Mouse (Mus musculus): Measurements from ENCODE around the gene Cbl.

Gene Cbl

DNA sequence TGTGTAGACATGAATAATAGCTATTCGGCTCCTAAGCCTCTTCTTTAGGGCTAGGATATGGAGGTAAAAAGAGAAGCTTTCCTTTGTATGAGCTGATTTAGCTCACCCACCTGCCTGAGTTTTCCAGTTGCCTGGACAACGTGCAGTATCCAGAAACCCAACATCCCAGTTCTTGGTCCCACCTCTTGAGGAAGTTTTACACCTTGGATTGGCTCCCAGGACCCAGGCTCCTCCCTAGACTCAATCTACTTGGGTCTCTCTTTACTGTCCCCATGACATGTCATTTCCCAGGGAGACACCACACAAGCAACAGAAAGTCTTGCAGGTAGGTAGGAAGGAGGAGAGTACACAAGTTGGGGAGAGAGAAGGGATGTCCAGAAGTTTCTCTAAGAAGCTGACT, 6.5 kb upstream of the Cbl start, which contains the start of gene Ccdc153:
Gene Ccdc153 (plus strand): TSS at position 278 of the 400 bp plus-strand sequence.
- no peak for DNase-seq (ENCODE audit: low spot score in 2 of 2)

DNA sequence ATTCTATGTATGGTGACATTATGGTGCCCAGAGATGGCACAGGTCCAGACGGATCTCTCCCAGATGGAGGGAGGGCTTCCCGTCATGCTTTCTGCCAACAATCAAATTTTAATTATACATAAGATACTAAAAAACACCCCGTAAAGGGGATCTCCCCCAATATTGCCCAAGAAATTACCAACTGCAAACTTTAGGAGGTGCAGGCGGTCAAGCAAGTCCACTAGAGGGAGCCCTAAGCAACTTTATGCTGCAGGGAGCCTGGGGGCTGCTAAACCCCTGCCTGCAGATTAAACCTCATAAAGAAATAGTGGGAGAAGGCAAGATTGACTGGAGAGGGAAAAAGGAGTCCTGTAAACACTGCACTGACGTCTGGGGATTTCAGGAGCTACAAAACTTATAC, 5.6 kb upstream of the Cbl start:
- peak in 1 of 2 experiments; percentile 54 for DNase-seq (ENCODE audit: low spot score in 2 of 2)

DNA sequence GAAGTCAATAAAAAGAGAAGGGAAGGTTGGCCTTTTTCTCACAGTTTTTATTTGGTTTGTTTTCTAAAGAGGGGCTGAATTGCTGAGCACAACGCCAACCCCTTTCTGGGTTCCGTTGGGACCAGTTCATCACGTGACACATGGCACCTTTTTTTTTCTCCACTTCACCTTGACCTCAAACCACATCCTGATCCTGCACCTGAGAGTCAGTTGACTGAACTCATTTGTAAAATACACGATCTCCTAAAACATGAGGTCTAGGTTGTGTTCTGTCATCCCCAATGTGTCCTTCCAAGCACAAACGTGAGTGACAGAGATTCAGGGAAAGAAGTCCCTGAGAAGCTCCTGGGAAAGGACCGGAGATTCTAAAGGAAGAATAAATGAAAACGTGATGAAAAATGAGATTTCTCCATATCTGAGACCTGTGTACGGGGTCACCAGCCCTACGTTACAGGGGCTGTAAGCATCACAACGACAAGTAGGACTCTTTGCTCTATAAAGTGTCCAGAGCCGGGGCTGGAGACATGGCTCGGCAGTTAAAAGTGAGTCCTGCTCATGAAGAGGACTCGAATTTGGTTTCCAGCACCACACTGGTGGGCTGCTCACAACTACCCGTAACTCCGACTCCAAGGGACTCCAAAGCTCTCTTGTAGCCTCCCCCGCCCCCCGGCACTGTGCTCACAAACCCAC, 4.8 kb upstream of the Cbl start:
- DNase-seq (ENCODE audit: low spot score in 2 of 2), result no peak

DNA sequence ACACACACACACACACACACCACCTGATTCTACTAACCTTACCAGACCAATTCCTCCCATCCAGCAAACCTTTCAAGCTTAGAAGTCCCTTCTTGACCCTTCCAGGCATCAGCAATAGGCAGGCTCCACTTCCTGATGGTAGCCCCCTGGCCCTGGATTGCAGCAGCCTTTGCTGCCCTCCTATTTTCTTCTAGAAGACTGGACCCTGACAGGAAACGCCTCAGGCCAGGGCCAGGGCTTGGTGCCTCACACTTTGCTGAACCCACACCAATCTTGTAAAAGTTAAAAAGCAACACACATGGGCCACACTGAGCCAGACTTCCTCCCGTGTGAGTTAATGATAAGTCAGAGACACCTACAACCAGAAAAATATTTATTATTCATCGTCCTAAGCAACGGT, 3.3 kb upstream of the Cbl start:
- no peak for DNase-seq (ENCODE audit: low spot score in 2 of 2)

DNA sequence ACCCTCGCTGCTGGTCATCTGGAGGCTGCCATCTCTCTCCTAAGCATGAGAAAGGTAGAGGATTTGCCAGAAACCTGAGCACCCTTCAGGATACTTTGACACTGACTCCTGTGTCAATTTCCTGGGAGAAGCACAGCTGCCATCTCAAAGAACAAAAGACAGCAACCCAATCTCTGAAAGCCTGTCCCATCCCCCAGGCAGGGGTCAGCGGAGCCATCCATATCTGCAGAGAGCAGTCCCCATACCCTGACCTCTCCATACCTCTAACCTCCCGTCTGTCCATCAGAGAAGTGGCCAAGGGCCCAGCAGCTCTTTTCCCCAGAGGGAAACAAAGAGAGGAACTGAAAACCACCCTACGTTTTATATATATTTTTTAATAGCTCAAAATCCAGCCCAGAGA, 2.8 kb upstream of the Cbl start:
- no peak for DNase-seq (ENCODE audit: low spot score in 2 of 2)

DNA sequence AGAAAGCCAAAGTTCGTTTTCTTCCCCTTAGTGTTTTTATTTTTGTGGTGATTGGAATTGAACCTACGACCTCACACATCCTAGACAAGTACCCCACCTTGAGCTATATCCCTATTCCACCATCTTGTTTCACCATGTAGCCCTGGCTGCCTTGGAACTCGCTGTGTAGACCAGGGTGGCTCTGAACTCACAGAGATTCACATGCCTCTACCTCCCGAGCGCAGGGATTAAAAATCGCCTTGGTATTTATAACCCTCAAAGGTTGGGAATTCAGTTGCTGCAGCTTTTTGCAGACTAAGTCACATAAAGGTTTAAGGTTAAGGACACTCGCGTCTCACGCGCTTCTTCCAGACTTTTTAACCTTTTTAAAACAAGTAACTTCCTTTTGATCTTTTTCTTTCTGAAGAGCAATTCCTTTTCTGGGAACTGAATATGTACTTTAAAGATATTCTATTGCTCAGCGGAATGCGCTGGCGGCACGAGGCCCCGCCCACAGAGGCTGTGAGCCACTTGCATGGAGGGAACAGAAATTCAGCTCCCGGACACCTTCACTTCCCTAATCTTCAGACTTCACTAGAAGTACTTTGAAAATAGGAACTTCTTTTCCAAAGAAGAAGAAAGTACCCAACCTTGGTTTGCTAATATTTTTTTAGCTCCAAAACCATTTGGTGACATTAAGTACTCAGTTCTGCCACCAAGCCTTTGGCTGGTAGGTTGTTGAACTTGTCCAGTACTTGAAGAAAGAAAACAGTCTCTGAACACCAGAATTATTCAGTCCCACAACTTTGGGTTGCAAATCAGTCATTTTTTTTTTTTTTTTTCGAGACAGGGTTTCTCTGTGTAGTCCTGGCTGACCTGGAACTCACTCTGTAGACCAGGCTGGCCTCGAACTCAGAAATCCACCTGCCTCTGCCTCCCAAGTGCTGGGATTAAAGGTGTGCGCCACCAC, 904 bp upstream of the Cbl start:
- peak; percentile 54 to 61 for DNase-seq (ENCODE audit: low spot score in 2 of 2)

DNA sequence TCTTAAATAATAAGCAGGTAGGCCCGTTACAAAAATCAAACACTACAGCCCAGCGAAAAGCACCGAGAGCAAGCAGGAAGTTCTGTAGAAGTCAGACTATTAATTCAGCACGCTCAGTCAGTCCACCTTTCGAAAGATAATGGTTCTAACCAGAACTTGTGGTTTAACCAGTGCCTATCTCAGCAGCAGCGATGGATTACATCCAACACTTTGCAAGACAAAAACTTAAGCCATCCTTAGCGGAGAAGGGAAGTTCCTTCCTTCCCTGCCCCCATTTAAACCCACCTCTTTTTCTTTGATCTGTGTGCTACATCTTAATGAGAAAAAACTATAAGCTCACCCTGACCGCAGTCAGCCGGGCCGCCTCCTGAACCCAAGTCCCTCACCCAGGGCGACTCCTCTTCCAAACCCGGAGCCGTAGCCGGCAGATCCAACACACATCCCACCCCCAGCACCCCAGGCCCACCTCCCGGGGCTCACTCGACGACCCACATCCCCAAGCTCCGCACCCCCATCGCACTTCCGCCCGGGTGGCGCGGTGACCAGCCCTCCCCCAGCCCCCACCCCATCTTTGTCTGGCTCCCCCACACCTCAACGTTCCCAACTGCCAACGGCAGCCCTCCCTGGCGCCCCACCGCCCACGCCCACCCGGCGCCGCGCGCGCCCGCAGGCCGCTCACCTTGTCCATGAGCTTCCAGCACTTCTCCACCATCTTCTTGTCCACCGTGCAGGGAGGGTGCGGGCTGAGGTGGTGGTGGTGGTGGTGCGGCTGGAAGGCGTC, 638 bp downstream of the Cbl start:
- DNase-seq (ENCODE audit: low spot score in 2 of 2), result peak in 1 of 2 experiments; percentile 27

DNA sequence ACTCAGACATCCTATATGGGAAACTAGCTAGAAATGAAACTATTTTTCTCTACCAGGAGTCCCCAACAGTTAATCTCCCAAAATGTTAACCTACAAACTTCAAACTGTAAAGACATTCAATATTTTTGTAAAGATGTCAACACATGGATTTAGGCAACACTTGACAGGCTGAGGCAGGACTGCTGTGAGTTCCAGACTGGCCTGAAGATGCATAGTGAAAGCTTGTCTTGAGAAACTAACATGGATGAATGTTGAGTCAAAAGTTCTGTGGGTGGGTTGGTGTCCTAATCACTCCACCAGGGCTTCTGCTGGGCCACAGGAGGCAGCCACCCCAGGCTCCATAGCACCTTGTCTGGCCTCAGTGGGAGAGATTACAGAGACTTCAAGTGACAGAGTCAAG, 2.2 kb downstream of the Cbl start:
- no peak for DNase-seq (ENCODE audit: low spot score in 2 of 2)

DNA sequence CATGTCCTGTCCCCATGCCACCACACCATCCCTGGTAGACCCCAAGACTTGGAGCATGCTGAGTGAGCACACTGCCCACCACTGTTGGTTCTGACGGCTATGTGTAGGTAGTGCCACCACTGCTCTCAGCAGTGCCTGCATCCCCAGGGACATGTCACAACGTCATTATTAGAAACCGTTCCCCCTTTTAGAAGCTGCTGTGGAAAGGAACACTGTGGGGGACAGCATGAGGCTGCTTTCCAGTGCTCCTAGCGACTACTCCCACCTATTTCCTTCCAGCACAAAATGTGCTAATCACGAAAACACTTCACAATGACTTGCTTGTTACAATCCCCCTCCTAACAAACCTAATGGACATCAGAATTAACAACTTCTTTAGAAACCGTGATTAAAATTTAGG, 7.9 kb downstream of the Cbl start:
- no peak for DNase-seq (ENCODE audit: low spot score in 2 of 2)

DNA sequence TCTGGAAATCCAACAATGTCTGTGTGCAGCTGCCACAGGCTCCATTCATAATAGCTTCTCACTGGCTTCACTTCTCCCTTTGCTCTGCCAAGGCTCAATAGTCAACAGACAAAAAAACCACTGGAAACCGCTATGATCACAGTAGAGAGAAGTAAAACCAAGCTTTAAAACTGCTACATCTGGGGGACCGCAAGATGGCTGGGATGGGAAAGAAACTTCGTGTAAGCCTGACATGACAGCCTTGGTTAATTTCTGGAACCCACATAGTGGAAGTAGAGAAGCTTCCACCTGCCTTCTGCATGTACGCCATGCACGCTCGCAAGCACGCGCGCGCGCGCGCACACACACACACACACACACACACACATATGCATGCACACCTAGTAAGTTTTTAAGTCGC, 20.3 kb downstream of the Cbl start:
- DNase-seq (ENCODE audit: low spot score in 2 of 2), result no peak

DNA sequence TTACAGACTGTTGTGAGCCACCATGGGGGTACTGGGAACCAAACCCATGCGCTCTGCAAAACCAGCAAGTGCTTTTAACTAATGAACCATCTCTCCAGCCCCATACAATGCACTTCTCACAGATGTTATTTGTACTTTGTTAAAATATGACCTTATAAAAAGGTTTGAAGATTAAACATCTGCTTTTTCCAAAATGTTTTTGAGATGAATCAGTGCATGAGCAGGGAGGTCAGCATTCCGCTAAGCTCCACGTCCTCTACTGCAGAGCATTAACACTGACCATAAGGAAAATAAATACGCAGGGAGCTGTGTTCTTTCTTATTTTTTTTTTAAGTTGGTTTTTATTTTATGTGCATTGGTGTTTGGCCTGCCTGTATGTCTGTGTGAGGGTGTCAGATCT, 21.4 kb downstream of the Cbl start:
- no peak for DNase-seq (ENCODE audit: low spot score in 2 of 2)

DNA sequence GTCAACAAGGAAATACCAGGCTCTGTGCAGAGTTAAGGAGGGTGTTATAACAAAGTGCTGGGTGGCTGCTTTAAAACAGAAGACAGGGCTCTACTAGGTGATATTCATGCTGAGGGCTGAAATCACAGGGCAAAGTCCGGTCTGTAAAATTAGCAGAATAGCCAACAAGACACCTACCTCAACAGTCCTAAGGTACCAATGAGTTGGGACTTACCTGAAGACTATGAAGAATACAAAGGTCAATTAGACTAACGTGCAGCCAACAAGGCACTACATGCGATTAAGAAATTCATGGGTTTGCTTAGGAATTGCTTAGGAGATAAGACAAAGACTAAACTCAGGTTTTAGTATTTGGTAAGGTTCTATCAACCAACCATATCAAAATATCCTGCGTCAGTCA, 24.4 kb downstream of the Cbl start:
- no peak for DNase-seq (ENCODE audit: low spot score in 2 of 2)

DNA sequence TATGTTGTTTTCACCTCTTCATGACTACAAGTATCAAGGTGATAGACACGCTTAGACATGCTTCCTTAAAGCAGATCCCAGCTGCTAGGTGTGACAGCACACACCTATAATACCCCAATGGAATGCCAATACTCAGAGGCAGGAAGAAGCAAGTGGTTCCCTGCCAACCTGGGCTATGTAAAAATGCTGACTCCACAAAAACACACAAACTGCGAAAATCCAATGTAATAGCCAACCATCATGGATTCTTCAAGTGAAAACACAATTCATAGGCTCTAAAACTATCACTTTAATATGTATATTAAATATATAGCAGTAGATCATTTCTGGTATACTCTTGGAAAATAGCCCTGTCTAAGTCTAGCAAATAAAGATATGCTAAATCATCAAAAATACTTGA, 26.0 kb downstream of the Cbl start:
- no peak for DNase-seq (ENCODE audit: low spot score in 2 of 2)

DNA sequence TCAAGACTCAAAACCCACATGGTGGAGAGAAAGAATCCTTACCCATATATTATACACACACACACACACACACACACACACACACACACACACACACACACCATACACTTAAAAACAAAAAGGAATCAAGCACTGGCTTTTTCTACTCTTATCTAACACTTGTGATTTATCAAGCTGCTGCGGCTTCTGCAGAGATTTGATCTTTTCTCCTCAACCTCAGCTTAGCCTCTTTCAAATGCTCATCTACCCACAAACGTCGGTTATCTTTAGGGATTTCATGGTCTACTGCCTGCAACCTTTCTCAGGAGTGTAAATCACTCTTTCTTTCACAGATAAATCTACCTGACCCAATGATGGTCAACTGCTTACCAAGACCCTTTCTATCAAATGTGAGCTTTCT, 33.4 kb downstream of the Cbl start:
- DNase-seq (ENCODE audit: low spot score in 2 of 2), result no peak

DNA sequence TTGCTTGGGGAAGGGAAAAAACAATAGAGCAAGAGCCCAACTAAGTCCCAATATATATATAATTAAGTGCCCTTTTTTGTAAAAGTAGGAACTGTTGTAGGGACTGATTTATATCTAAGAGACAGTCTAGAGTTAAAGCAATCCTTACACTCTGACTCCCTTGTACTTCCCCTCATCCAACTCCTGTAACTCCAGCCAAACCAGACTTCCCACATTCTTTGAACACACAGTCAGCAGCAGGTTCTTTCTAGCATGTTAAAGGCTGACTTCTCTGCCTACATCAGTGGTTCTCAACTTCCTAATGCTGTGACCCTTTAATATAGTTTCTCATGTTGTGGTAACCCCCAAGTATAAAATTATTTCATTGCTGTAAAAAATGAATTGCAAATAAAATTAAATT, 34.3 kb downstream of the Cbl start:
- no peak for DNase-seq (ENCODE audit: low spot score in 2 of 2)

DNA sequence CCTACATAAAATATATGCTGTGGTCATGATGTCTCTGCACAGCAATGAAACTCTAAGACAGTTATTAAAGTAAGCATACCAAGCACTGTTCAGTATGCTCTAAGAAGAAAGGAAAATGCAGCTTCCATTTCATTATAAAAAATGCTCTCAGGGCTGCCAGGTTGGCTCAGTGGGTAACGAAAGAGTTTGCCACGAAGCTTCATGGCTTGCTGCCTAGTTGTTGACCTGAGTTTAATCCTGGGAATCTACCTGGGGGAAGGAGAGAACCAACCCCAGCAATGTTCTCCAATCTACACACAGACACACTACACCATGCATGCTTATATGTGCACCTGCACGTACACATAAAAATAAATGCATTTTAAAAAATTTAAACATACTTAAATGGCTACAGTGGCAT, 34.7 kb downstream of the Cbl start:
- DNase-seq (ENCODE audit: low spot score in 2 of 2), result no peak

DNA sequence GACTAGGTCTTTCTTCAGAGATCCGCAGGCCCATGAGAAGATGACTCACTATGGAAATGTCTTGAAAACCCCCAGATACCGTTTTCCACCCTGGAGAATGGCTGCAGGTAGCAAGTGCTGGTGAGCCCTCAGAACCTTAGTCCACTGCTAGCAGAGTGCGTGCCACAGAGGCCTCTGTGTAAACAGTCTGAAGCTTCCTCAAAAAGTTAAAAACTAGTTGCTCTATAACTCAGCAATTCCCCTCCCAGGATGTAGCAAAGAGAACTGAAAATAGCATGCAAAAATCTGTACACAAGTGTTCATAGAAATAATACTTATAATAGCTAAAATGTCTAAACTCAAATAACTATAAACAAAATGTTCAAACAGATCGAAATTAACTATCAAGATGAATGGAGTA, 37.5 kb downstream of the Cbl start:
- DNase-seq (ENCODE audit: low spot score in 2 of 2), result no peak

DNA sequence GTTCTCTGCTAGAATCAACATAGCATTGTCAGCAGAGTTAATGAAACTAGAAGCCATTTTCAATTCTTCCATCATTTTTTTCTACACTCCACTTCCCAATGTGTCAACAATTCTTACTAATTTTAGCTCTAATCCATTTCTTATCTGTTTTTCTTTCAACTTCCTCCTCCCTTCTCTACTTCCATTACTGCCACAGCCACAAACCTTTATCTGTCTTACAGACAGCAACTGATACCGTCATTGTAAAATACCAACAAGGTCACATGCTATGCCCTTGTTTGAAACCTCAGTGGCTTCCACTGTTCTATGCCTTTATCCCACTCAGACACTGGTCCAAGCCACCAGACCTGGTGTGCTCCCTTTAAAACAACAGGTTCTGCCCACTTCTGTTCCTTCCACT, 39.8 kb downstream of the Cbl start:
- DNase-seq (ENCODE audit: low spot score in 2 of 2), result no peak

DNA sequence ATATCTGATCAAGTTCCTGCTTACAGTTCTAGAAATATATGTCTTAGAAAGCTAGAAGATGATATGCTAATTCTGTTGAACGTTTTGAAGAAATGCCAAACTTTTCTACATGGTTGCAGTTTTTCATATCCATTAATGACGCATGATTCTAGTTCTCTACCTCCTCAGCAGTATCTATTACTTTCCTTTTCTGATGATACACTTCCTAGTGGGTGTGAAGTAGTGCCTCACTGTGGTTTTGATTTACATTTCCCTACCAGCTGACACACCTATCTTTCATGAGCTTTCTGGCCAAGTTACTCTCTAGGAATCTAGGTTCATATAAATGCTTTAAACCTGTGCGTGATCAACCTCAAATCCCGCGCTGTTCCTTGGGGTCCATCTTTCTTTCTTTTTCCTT, 41.1 kb downstream of the Cbl start:
- no peak for DNase-seq (ENCODE audit: low spot score in 2 of 2)

DNA sequence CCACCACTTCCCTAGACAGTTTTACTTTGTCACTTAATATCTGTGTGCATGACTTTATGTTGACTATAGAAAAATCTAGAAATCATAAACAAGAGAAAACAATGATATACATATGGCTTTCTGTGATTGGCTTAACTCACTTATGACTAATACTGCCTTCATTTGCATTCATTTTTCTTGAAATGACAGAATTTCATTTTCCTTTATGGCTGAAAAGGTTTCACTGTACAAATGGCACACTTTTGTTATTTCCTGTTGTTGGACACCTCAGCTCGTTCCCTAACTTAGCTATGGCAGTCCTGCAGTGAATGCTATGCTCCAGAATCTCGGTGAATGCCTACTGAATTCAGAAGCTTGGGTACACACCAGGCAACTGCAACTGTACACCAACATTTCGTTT, 41.5 kb downstream of the Cbl start:
- DNase-seq (ENCODE audit: low spot score in 2 of 2), result no peak

DNA sequence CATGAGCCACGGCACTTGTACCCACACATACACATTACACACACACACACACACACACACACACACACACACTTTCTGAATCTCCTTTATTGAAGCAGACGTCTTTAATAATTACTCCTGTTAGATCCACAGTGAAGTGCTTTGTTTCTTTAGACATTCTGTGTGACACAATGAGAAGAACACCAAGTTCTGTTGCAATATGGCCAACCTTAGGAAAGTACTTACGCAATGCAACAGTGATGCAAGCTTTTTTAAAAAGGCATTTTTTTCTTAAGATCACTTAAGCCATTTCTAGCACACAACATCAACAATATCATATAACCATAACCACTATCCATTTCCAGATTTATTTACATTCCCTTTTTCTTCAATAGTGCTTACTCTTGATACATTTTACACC, 42.7 kb downstream of the Cbl start:
- DNase-seq (ENCODE audit: low spot score in 2 of 2), result no peak

DNA sequence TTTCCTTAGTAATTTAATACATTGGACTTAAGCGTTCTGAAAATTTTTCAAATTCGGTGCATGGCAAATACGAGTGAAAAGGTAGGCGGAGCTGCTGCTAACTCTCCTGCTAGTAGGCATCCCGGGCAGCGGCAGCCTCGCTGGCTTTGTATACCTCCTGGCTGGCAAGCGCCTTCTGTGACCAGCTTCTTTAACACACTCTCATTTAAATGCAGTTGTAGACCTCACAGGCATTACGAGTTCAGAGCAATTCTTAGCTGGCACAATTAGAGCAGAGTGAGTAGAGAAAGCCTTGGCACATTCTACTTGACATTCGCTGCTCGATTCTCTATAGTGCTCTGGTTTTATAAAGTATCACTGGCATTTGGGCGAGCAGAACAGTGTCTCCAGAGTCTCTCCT, 45.6 kb downstream of the Cbl start:
- DNase-seq (ENCODE audit: low spot score in 2 of 2), result no peak
